Mouse (Mus musculus): ENCODE results near the gene Rab11fip4. TPM values are rescaled to one million over a fixed set of nuclear protein-coding genes. Genes with fewer than 3 reads are reported as not detected.
A peak's percentile ranks its signal among the peaks of the same experiment; 100 is the strongest.

The Rab11fip4 gene
- total RNA-seq, 1 experiment = 13.6 TPM

GRCm38 (mm10) chr11:79656491-79656890 lies 65.5 kb downstream of the Rab11fip4 start:
- no peak for DNase-seq (ENCODE audit: low read depth, low spot score)
- Histone ChIP-seq H3K9ac (ENCODE audit: insufficient read depth, low read depth, low read length, poor library complexity, severe bottlenecking) (no peak overlapping the region), H3K27ac (ENCODE audit: insufficient read depth, low read depth, low read length, poor library complexity, severe bottlenecking) (no peak overlapping the region), H3K4me1 (ENCODE audit: control insufficient read depth in 2 of 2, insufficient read depth in 2 of 2, low read length in 2 of 2, poor library complexity in 1 of 2) (peaks cover 9 to 21% of the 10 kb centered on the region in 2 experiments; a peak in 3 of 4 replicates), H3K4me3 (ENCODE audit: insufficient read depth in 1 of 2, low read depth in 1 of 2, low read length in 2 of 2, poor library complexity in 1 of 2, severe bottlenecking in 1 of 2) (no peak overlapping the region), H3K36me3 (ENCODE audit: control insufficient read depth, insufficient read depth, low read length, poor library complexity, severe bottlenecking) (no peaks in the 10 kb centered on the region), H3K9me3 (ENCODE audit: control insufficient read depth, insufficient read depth, low read depth, low read length) (no peaks in the 10 kb centered on the region)
- in situ Hi-C loops (cut with MboI; ENCODE audit: low sequenced_read_pairs in 2 of 2, unreplicated experiment in 2 of 2) = no loop called here
- TF ChIP-seq HCFC1 (IDR thresholded peaks at IDR 0.05; ENCODE audit: borderline replicate concordance, insufficient read depth, low read length) (no peak), MAFK (IDR thresholded peaks at IDR 0.05; ENCODE audit: insufficient read depth, low read depth, low read length) (no peak), CHD2 (IDR thresholded peaks at IDR 0.05; ENCODE audit: low read depth, low read length) (no peak), ZC3H11A (IDR thresholded peaks at IDR 0.05; ENCODE audit: borderline replicate concordance, low read depth, low read length) (no peak), ZNF384 (IDR thresholded peaks at IDR 0.05; ENCODE audit: low read depth, low read length) (no peak)

- Histone ChIP-seq H3K36me3 (ENCODE audit: control insufficient read depth, insufficient read depth, low read length, poor library complexity, severe bottlenecking) (no peaks in the 10 kb centered on the region), H3K9me3 (ENCODE audit: control insufficient read depth, insufficient read depth, low read depth, low read length) (no peaks in the 10 kb centered on the region), H3K27ac (ENCODE audit: insufficient read depth, low read depth, low read length, poor library complexity, severe bottlenecking) (no peak overlapping the region), H3K4me1 (ENCODE audit: control insufficient read depth in 2 of 2, insufficient read depth in 2 of 2, low read length in 2 of 2, poor library complexity in 1 of 2) (peaks cover 12 to 22% of the 10 kb centered on the region in 2 experiments; a peak in 3 of 4 replicates), H3K9ac (ENCODE audit: insufficient read depth, low read depth, low read length, poor library complexity, severe bottlenecking) (no peak overlapping the region), H3K4me3 (ENCODE audit: insufficient read depth in 1 of 2, low read depth in 1 of 2, low read length in 2 of 2, poor library complexity in 1 of 2, severe bottlenecking in 1 of 2) (no peak overlapping the region)
- in situ Hi-C loops (cut with MboI; ENCODE audit: low sequenced_read_pairs in 2 of 2, unreplicated experiment in 2 of 2) = no loop called here
- no peak for DNase-seq (ENCODE audit: low read depth, low spot score)
- TF ChIP-seq ZC3H11A (IDR thresholded peaks at IDR 0.05; ENCODE audit: borderline replicate concordance, low read depth, low read length) = no peak
- TF ChIP-seq HCFC1 (IDR thresholded peaks at IDR 0.05; ENCODE audit: borderline replicate concordance, insufficient read depth, low read length) = no peak
Observed at GRCm38 (mm10) chr11:79657053-79657452, 66.0 kb downstream of the Rab11fip4 start.

- no peak overlapping the region for H3K4me3 ChIP-seq (ENCODE audit: insufficient read depth in 1 of 2, low read depth in 1 of 2, low read length in 2 of 2, poor library complexity in 1 of 2, severe bottlenecking in 1 of 2)
- TF ChIP-seq ZC3H11A (IDR thresholded peaks at IDR 0.05; ENCODE audit: borderline replicate concordance, low read depth, low read length) (no peak), HCFC1 (IDR thresholded peaks at IDR 0.05; ENCODE audit: borderline replicate concordance, insufficient read depth, low read length) (no peak), ZNF384 (IDR thresholded peaks at IDR 0.05; ENCODE audit: low read depth, low read length) (no peak), MAFK (IDR thresholded peaks at IDR 0.05; ENCODE audit: insufficient read depth, low read depth, low read length) (no peak), CHD2 (IDR thresholded peaks at IDR 0.05; ENCODE audit: low read depth, low read length) (no peak)
- H3K9me3 ChIP-seq (ENCODE audit: control insufficient read depth, insufficient read depth, low read depth, low read length) = no peaks in the 10 kb centered on the region
- no peaks in the 10 kb centered on the region for H3K36me3 ChIP-seq (ENCODE audit: control insufficient read depth, insufficient read depth, low read length, poor library complexity, severe bottlenecking)
- DNase-seq (ENCODE audit: low read depth, low spot score) = no peak
- in situ Hi-C loops (cut with MboI; ENCODE audit: low sequenced_read_pairs in 2 of 2, unreplicated experiment in 2 of 2) = no loop called here
- H3K9ac ChIP-seq (ENCODE audit: insufficient read depth, low read depth, low read length, poor library complexity, severe bottlenecking) = no peak overlapping the region
- H3K27ac ChIP-seq (ENCODE audit: insufficient read depth, low read depth, low read length, poor library complexity, severe bottlenecking) = no peak overlapping the region
- H3K4me1 ChIP-seq (ENCODE audit: control insufficient read depth in 2 of 2, insufficient read depth in 2 of 2, low read length in 2 of 2, poor library complexity in 1 of 2) = peaks cover 12 to 14% of the 10 kb centered on the region in 2 experiments; a peak in 3 of 4 replicates
Observed at GRCm38 (mm10) chr11:79658205-79658825, 67.3 kb downstream of the Rab11fip4 start.

- Histone ChIP-seq H3K9ac (ENCODE audit: insufficient read depth, low read depth, low read length, poor library complexity, severe bottlenecking) (peak overlapping the region; percentile 71), H3K27ac (ENCODE audit: insufficient read depth, low read depth, low read length, poor library complexity, severe bottlenecking) (no peak overlapping the region), H3K4me3 (ENCODE audit: insufficient read depth in 1 of 2, low read depth in 1 of 2, low read length in 2 of 2, poor library complexity in 1 of 2, severe bottlenecking in 1 of 2) (peak overlapping the region; percentile 66 to 76), H3K9me3 (ENCODE audit: control insufficient read depth, insufficient read depth, low read depth, low read length) (no peaks in the 10 kb centered on the region), H3K36me3 (ENCODE audit: control insufficient read depth, insufficient read depth, low read length, poor library complexity, severe bottlenecking) (no peaks in the 10 kb centered on the region), H3K4me1 (ENCODE audit: control insufficient read depth in 2 of 2, insufficient read depth in 2 of 2, low read length in 2 of 2, poor library complexity in 1 of 2) (peaks cover 5 to 8% of the 10 kb centered on the region in 2 experiments; a peak in 3 of 4 replicates)
- TF ChIP-seq CHD2 (IDR thresholded peaks at IDR 0.05; ENCODE audit: low read depth, low read length) (no peak), ZNF384 (IDR thresholded peaks at IDR 0.05; ENCODE audit: low read depth, low read length) (no peak), ZC3H11A (IDR thresholded peaks at IDR 0.05; ENCODE audit: borderline replicate concordance, low read depth, low read length) (no peak), HCFC1 (IDR thresholded peaks at IDR 0.05; ENCODE audit: borderline replicate concordance, insufficient read depth, low read length) (no peak), MAFK (IDR thresholded peaks at IDR 0.05; ENCODE audit: insufficient read depth, low read depth, low read length) (no peak)
- in situ Hi-C loops (cut with MboI; ENCODE audit: low sequenced_read_pairs in 2 of 2, unreplicated experiment in 2 of 2) = no loop called here
- DNase-seq (ENCODE audit: low read depth, low spot score) = peak; percentile 93
Observed at GRCm38 (mm10) chr11:79660361-79661205, 69.6 kb downstream of the Rab11fip4 start.

All from ES-E14 (cell line).